9 mouse cellular contexts compared by ENCODE assay signal in genomic region chr6:8951884-8952590, GRCm38 (mm10). TPM values are rescaled to one million over a fixed set of nuclear protein-coding genes. Genes with fewer than 3 reads are reported as not detected.
DNase-seq lines count a peak whose midpoint lies in the region; ATAC-seq and TF ChIP-seq lines count a peak whose summit lies in the region.
"Had no signal": no experiment of that assay in that cellular context is flagged by ENCODE, and none has a peak within 500 bp of the region (broad histone marks: within the 10 kb centered on the region; RNA-seq: fewer than 3 reads in every experiment).

No protein-coding gene starts in this region.

- no peaks in the 10 kb centered on the region for H3K36me3 ChIP-seq in neural tube, embryonic 11.5 days (ENCODE audit: control insufficient read depth, insufficient read depth, low read length)
- no peaks in the 10 kb centered on the region for H3K36me3 ChIP-seq in forebrain, embryonic 13.5 days (ENCODE audit: poor library complexity, severe bottlenecking)
- no peaks in the 10 kb centered on the region for H3K36me3 ChIP-seq in limb, embryonic 13.5 days
- H3K36me3 ChIP-seq in thymus, adult 2 months (ENCODE audit: control insufficient read depth, insufficient read depth, low read length), result no peaks in the 10 kb centered on the region
- H3K36me3 ChIP-seq: G1E had no signal

- no peak for DNase-seq in neural tube, embryonic 11.5 days (ENCODE audit: low spot score)
- DNase-seq in neural tube, embryonic 10.5 days (ENCODE audit: extremely low spot score, low spot score), result no peak
- DNase-seq in gastrocnemius, postnatal 10 days, result no peak
- DNase-seq in lung, postnatal 14 days, result no peak
- no peak for DNase-seq in thymus, adult 2 months

- peak overlapping the region; percentile 75 for H3K4me2 ChIP-seq in neural tube, embryonic 11.5 days (ENCODE audit: low read depth)
- peak overlapping the region; percentile 80 for H3K4me2 ChIP-seq in forebrain, embryonic 13.5 days
- no peak overlapping the region for H3K4me2 ChIP-seq in limb, embryonic 13.5 days (replicated peaks)

- no peak overlapping the region for H3K27ac ChIP-seq in neural tube, embryonic 11.5 days (ENCODE audit: low read depth, low read length)
- no peak overlapping the region for H3K27ac ChIP-seq in forebrain, embryonic 13.5 days
- no peak overlapping the region for H3K27ac ChIP-seq in limb, embryonic 13.5 days
- H3K27ac ChIP-seq in thymus, adult 2 months (ENCODE audit: control insufficient read depth, insufficient read depth, low read length), result no peak overlapping the region

- no peak overlapping the region for H3K9ac ChIP-seq in neural tube, embryonic 11.5 days (ENCODE audit: low read length)
- no peak overlapping the region; the same call in 1 of the 2 replicates for H3K9ac ChIP-seq in forebrain, embryonic 13.5 days
- H3K9ac ChIP-seq in limb, embryonic 13.5 days, result no peak overlapping the region
- H3K9ac ChIP-seq: liver, postnatal 0 days had no signal

- no peak for TF ChIP-seq CTCF in thymus, adult 2 months (IDR thresholded peaks at IDR 0.05; ENCODE audit: borderline replicate concordance, control insufficient read depth, extremely low read depth, insufficient read depth, low read length, poor library complexity)

- ATAC-seq in neural tube, embryonic 11.5 days (ENCODE audit: insufficient read depth, low FRiP score, low TSS enrichment), result no peak
- no peak for ATAC-seq in forebrain, embryonic 13.5 days
- no peak for ATAC-seq in limb, embryonic 13.5 days (ENCODE audit: low FRiP score, low read depth)

- H3K4me3 ChIP-seq in neural tube, embryonic 11.5 days (ENCODE audit: low read depth, low read length), result peak overlapping the region; percentile 40; the same call in 1 of the 2 replicates
- H3K4me3 ChIP-seq in forebrain, embryonic 13.5 days, result peak overlapping the region; percentile 50
- peak overlapping the region; percentile 39; the same call in 1 of the 2 replicates for H3K4me3 ChIP-seq in limb, embryonic 13.5 days
- H3K4me3 ChIP-seq in thymus, adult 2 months (ENCODE audit: control insufficient read depth, insufficient read depth, low read length), result no peak overlapping the region

- TF ChIP-seq POLR2A in thymus, adult 2 months (IDR thresholded peaks at IDR 0.05; ENCODE audit: control insufficient read depth, extremely low read depth, insufficient read depth, low read length, poor library complexity), result no peak

- peaks cover 90% of the 10 kb centered on the region for H3K27me3 ChIP-seq in neural tube, embryonic 11.5 days (ENCODE audit: control insufficient read depth, insufficient read depth, low read length)
- H3K27me3 ChIP-seq in forebrain, embryonic 13.5 days, result peaks cover 90% of the 10 kb centered on the region
- peaks cover 98% of the 10 kb centered on the region for H3K27me3 ChIP-seq in limb, embryonic 13.5 days
- peaks cover 8% of the 10 kb centered on the region; the same call in 1 of the 2 replicates for H3K27me3 ChIP-seq in thymus, adult 2 months (ENCODE audit: control insufficient read depth, insufficient read depth, low read length)

- WGBS in neural tube, embryonic 11.5 days, result 19% methylated on average over 15 of the region's 15 CpGs
- 7% methylated on average over 15 of the region's 15 CpGs for WGBS in forebrain, embryonic 13.5 days
- WGBS in limb, embryonic 13.5 days, result 18% methylated on average over 15 of the region's 15 CpGs
- 27% methylated on average over 15 of the region's 15 CpGs for WGBS in thymus, adult 2 months

- H3K9me3 ChIP-seq in neural tube, embryonic 11.5 days (ENCODE audit: control insufficient read depth, low read length), result no peaks in the 10 kb centered on the region
- no peaks in the 10 kb centered on the region for H3K9me3 ChIP-seq in forebrain, embryonic 13.5 days (replicated peaks)
- no peaks in the 10 kb centered on the region for H3K9me3 ChIP-seq in limb, embryonic 13.5 days
- H3K9me3 ChIP-seq: G1E had no signal

- H3K4me1 ChIP-seq in neural tube, embryonic 11.5 days (ENCODE audit: control insufficient read depth, insufficient read depth, low read length), result peaks cover 4% of the 10 kb centered on the region
- peaks cover 62% of the 10 kb centered on the region for H3K4me1 ChIP-seq in forebrain, embryonic 13.5 days
- peaks cover 34% of the 10 kb centered on the region for H3K4me1 ChIP-seq in limb, embryonic 13.5 days
- 0 out of 2 replicates have a peak, but pooled peaks cover 4% of the 10 kb centered on the region for H3K4me1 ChIP-seq in thymus, adult 2 months (replicated peaks; ENCODE audit: control insufficient read depth, insufficient read depth, low read length)

RNA-seq across cellular contexts. Expression of gene Nxph1, which starts 3.8 kb away (rescaled TPM):
- polyA plus RNA-seq in neural tube, embryonic 11.5 days (2014; fragmentation: Nextera tagmentation; extraction: Ambion mirVana), result 9.4 and 9.7 TPM in 2 replicates
- polyA plus RNA-seq in forebrain, embryonic 13.5 days (2015; fragmentation: Nextera tagmentation; extraction: Ambion mirVana), result 23.9 and 31.6 TPM in 2 replicates
- 1.5 and 1.6 TPM in 2 replicates for polyA plus RNA-seq in limb, embryonic 13.5 days (2015; fragmentation: Nextera tagmentation; extraction: Ambion mirVana)
- under 1 TPM in 1 of 2 experiments, not detected in 1; 0.09 TPM for total RNA-seq in gastrocnemius, postnatal 10 days (2021)
- polyA plus RNA-seq in thymus, adult 2 months (2012; rRNA removed), result 0.06 and 0.11 TPM in 2 replicates
- polyA plus RNA-seq: G1E; liver, postnatal 0 days had no signal
